Mouse (Mus musculus): ENCODE data around the gene Fbxw11.

Fbxw11 gene

GRCm38 (mm10) chr11:32697695-32698094 is 55.2 kb downstream of the Fbxw11 start:
- in situ Hi-C loops (cut with MboI; ENCODE audit: unreplicated experiment in 2 of 2), result no loop called here

DNA sequence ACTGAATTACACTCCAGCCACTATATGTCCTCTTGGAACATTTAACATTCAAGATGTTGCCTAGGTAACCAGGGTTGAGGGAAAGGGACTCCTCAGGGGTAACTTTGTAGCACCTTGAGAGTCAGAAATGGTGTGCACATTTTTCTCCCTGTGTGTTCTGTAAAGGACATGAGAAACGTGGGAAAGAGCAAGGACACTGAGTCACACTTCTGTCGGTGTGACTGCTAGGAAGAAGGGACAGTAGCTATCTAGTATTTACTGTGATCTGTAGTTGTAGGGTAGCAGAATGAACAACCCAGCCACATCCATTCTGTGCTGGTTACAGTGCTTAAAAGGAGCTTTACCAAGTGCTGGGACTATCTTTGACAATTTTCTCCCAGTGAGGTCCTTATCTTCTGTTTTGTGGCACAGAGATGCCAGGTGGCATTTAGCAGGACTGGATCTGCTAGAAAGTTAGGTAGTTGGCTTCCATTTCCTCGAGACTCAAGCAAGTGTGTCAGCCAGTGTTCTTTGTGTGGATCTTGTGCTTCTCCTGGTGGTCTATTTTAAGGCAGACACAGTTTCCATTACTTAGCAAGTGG is 57.5 kb downstream of the Fbxw11 start:
- in situ Hi-C loops (cut with MboI; ENCODE audit: unreplicated experiment in 2 of 2), result no loop called here

DNA sequence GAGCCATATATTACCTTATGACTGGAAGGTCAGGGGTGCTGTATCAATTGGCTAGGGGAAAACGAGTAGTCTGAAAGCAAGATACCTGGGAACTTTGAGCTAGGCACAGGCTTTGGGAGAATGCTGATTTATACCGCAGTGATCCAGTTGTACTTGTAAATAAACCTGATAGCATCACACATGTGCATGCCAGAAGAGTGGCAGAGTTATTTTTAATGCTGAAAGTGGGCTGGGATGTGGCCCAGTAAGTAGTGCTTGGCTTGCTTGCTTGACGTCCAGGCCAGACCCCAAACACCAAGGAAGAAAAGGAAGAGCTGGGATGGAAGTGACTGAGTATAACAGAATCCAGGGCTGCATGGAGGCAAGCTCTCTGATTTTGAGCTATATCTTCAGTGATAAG is 59.0 kb downstream of the Fbxw11 start:
- in situ Hi-C loops (cut with MboI; ENCODE audit: unreplicated experiment in 2 of 2), result no loop called here

DNA sequence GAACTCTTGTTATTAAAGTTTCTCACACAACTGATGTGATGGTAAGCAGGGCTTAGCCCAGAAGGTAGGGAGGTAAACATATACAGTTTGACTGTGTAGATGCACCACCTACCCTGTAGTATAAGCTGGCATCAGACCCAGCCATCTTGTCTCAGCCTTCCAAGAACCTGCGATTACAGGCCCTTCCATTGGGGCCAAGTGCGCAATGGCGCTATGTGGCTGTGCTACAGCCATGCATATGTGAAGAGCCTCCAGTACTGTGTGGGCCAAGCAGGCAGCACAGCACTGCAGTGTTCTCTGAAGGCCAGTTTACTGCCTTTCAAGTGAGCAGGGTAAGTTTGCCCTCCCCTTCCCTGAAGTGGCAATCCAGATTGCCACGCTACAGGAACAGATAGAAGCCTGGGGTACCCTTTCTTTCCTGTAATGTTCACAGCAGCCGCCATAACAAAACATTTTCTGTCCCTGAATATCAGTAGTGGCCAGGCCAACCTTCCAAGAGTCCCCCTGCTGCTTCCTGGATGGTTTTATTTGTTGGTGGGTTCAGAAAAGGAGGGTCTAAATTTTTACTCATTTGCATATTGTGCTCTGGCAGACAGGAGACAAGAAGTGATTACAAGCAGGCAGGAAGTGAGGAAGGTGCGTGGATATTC is 61.8 kb downstream of the Fbxw11 start:
- in situ Hi-C loops (cut with MboI; ENCODE audit: unreplicated experiment in 2 of 2), result no loop called here

GRCm38 (mm10) chr11:32706406-32706993 is 64.0 kb downstream of the Fbxw11 start:
- in situ Hi-C loops (cut with MboI; ENCODE audit: unreplicated experiment in 2 of 2), result loop anchor here (5.0 kb wide), 2 partner anchors 84 to 254 kb away; no protein-coding TSS in a partner anchor

DNA sequence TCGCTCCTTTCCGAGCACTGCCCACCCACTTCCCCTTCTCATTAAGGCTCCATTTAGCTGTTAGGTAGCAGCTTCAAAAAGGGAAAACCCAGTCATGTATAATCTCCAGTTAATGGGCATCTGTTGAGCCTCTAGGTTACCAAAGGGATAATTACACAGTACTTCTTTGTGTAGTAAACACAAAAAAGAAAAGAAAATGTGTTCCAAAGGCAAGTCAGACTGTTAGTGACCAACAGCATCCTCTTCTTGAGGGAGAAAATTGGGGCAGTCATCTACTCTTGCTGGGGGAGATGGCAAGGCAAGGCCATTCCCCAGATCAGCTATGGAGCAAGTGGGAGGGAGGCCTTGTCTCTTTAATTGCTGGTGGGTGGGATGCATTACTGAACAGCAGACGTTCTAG is 65.0 kb downstream of the Fbxw11 start:
- in situ Hi-C loops (cut with MboI; ENCODE audit: unreplicated experiment in 2 of 2), result loop anchor here (5.0 kb wide), 2 partner anchors 85 to 255 kb away; no protein-coding TSS in a partner anchor

DNA sequence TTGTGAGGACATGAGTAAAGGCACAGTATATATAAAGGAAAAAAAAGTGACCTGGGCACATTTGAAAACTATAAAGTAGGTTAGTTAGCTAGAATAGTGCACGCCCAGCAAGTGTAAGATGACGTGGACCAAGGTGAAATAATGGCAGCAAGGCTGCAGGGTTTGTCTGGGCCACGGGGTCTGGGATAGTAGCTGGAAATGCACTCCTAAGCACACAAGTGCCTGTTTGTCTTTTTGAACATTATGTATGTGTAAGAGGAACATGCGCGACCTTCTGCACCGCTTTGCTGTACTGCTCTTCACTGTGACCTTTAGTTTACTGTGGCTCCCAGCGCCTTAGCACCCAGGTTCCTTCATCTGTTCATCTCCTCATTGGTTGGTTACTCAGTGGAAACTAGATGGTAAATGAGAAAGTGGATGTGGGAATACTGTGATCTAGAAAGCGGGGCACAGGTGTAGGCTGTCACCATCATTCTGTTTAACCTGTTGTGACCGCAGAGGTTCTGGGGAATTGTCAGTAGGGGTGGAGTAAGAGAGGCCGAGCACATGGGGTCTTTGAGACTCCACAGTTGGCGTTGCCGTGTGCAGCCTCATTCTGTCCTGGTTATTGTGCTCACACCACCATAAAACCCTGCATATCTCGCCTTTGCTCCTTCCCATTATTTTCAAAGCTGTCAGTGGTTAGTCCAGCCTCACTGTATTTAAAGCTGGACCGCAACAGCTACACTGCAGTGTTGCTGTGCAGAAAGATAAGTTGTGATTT is 66.4 kb downstream of the Fbxw11 start:
- in situ Hi-C loops (cut with MboI; ENCODE audit: unreplicated experiment in 2 of 2), result loop anchor here (5.0 kb wide), 2 partner anchors 87 to 257 kb away; no protein-coding TSS in a partner anchor

DNA sequence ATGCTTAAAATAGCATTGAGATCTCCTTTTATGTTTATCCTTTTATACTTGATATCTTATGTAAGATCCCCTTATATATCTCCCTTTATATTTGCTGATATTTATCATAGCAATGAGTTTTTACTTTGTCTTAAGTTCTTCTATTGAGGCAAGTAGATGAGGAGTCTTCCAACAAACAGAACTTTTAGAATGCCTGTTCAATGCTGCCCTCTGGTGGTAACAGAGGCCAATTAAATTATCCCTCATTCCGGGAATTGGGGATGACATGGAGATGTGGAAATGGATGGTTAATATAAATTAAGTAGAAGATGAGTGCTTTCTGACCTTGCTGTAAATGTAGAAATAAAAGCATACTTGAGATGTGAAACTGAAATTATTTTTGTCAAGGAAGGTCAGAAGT is 67.0 kb downstream of the Fbxw11 start:
- in situ Hi-C loops (cut with MboI; ENCODE audit: unreplicated experiment in 2 of 2), result loop anchor here (5.0 kb wide), 2 partner anchors 87 to 257 kb away; no protein-coding TSS in a partner anchor

GRCm38 (mm10) chr11:32714230-32714629 is 71.7 kb downstream of the Fbxw11 start:
- in situ Hi-C loops (cut with MboI; ENCODE audit: unreplicated experiment in 2 of 2), result loop anchor here in 1 of 2 experiments (5.0 kb wide), 1 partner anchor 192 kb away; no protein-coding TSS in a partner anchor

GRCm38 (mm10) chr11:32714896-32715295 is 72.4 kb downstream of the Fbxw11 start:
- in situ Hi-C loops (cut with MboI; ENCODE audit: unreplicated experiment in 2 of 2), result loop anchor here (5.0 kb wide), 3 partner anchors 193 to 442 kb away; no protein-coding TSS in a partner anchor

DNA sequence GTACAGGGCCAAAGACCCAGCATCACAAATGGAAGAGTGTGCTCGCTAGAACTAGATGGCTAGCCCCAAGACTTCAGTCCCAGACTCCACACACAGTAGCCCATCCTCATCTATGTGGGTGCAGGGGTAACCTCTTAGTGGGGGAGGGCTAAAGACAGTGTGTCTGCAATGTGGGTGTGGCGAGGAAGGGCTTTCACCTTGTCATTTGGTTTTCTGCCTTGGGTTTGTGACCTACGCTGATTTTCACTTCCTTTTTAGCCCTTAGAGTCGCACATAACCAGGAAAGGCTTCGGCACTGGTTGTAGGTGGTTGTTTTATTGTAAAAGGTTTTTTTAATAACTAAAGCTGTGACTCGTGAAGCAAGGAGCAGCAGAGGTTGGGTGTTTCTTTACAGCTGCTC is 73.0 kb downstream of the Fbxw11 start:
- in situ Hi-C loops (cut with MboI; ENCODE audit: unreplicated experiment in 2 of 2), result loop anchor here (5.0 kb wide), 2 partner anchors 422 to 442 kb away; no protein-coding TSS in a partner anchor

- in situ Hi-C loops (cut with MboI; ENCODE audit: unreplicated experiment in 2 of 2), result loop anchor here (5.0 kb wide), 2 partner anchors 421 to 441 kb away; no protein-coding TSS in a partner anchor
These were observed 73.4 kb downstream of the Fbxw11 start for GRCm38 (mm10) chr11:32715970-32716369.

DNA sequence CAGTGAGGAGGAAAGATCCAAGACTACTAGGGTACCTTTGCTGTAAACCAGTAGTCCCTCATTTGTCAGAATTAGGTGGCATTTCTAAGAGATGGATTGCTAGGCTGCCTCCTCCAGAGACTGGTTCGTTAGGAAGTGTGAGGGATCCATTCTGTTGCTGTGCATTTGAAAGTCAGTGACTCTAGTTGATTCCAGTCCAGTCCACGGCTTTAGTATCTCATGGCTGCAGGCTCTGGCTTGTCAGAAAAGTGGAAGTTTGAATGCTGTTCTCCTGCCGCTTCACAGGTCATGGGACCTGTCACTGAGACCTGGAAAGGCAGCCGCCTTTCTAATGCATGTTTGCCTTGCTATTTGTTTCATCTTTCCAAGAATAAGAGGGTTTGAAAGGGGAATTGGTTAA is 74.4 kb downstream of the Fbxw11 start:
- in situ Hi-C loops (cut with MboI; ENCODE audit: unreplicated experiment in 2 of 2), result loop anchor here (5.0 kb wide), 2 partner anchors 420 to 440 kb away; no protein-coding TSS in a partner anchor

- in situ Hi-C loops (cut with MboI; ENCODE audit: unreplicated experiment in 2 of 2), result loop anchor here (5.0 kb wide), 2 partner anchors 420 to 440 kb away; no protein-coding TSS in a partner anchor
These were observed 75.2 kb downstream of the Fbxw11 start for GRCm38 (mm10) chr11:32717711-32718110.

DNA sequence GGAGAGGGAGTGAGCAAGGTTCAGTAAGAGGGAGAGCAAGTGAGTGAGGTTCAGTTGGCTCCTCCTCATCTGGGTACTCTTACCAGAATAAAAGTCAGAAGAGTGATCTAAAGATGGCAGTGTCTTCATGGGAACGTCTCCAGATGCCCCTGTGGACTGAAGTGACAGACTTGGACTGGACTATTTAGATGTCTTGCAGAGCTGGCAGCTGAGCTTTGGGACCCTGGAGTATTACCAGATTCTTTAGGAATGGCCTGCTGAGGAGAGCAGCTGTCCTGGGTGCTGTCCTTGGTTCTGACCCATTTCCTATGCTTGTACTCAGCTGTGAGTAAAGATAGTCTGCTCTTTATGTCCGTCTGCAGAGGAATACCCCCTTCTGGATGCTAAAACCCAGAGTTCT is 75.8 kb downstream of the Fbxw11 start:
- in situ Hi-C loops (cut with MboI; ENCODE audit: unreplicated experiment in 2 of 2), result loop anchor here (5.0 kb wide), 2 partner anchors 419 to 439 kb away; no protein-coding TSS in a partner anchor

GRCm38 (mm10) chr11:32718979-32719378 is 76.5 kb downstream of the Fbxw11 start:
- in situ Hi-C loops (cut with MboI; ENCODE audit: unreplicated experiment in 2 of 2), result loop anchor here (5.0 kb wide), 2 partner anchors 418 to 438 kb away; no protein-coding TSS in a partner anchor

- in situ Hi-C loops (cut with MboI; ENCODE audit: unreplicated experiment in 2 of 2), result no loop called here
These were observed 80.1 kb downstream of the Fbxw11 start for GRCm38 (mm10) chr11:32722653-32723052.

DNA sequence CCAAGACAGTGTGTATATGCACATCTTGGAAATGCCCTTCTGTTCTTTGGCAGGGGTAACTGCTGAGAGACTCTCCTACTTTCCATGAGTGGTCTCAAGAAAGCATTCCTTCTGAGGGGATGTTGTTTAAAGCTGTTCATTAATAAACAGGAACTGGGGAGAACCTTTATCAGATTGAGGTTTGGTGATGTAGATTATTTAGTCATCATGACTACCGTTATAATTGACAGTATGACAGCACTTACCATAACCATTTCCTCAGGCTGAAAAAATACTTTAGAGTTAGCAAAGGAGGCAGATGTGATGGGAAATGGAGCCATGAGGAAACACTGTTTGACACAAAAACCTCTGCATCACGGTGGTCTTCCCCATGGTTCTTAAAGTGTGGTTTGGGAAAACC is 80.8 kb downstream of the Fbxw11 start:
- in situ Hi-C loops (cut with MboI; ENCODE audit: unreplicated experiment in 2 of 2), result no loop called here

DNA sequence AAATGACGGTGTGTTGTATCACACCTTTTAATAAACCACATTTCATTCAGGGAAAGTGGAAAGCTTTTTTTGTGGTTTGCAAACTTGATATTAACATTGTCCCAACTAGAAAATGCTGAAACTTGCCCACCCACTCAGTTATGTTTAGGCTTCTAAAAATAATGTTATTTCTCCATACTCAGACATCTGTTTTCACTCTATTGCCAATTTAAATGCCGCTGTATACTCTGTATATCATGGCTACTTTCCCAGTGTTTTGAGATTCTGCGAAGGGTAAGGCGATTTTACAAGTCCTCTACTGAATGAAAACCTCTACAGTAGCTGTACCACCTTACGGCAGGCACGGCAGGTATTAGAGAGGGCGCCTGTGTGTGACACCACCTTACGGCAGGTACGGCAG is 82.6 kb downstream of the Fbxw11 start:
- in situ Hi-C loops (cut with MboI; ENCODE audit: unreplicated experiment in 2 of 2), result no loop called here

GRCm38 (mm10) chr11:32732467-32732866 is 89.9 kb downstream of the Fbxw11 start:
- in situ Hi-C loops (cut with MboI; ENCODE audit: unreplicated experiment in 2 of 2), result no loop called here
